Mouse (Mus musculus): ENCODE data around the gene Tbc1d12.
"Not testable (repeated sequence)": the region's sequence is repeated elsewhere in the genome, so short reads cannot be mapped to it uniquely, and the experiment has no call there.

Tbc1d12 gene

DNA sequence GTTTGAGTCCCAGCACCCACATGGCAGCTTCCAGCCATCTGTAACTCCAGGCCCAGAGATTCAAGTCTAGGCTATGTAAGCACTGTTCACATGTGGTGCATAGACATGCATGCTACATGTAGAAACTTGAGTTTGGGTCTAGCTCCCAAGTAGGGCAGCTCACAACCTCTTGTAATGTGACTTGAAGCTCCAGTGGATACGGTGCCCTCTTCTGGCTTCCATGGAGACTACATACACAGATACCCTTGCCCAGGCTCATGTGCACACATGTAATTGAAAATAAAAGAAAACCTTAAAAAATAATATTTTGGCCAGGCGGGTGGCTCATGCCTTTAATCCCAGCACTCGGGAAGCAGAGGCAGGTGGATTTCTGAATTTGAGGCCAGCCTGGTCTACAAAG lies 21.8 kb downstream of the Tbc1d12 start:
- Histone ChIP-seq H3K36me3 (ENCODE audit: control insufficient read depth, insufficient read depth, low read length, poor library complexity, severe bottlenecking) (no peaks in the 10 kb centered on the region), H3K27me3 (ENCODE audit: control insufficient read depth, insufficient read depth, low read length, poor library complexity, severe bottlenecking) (no peaks in the 10 kb centered on the region)
- no peak for DNase-seq (ENCODE audit: low read depth, low spot score)

DNA sequence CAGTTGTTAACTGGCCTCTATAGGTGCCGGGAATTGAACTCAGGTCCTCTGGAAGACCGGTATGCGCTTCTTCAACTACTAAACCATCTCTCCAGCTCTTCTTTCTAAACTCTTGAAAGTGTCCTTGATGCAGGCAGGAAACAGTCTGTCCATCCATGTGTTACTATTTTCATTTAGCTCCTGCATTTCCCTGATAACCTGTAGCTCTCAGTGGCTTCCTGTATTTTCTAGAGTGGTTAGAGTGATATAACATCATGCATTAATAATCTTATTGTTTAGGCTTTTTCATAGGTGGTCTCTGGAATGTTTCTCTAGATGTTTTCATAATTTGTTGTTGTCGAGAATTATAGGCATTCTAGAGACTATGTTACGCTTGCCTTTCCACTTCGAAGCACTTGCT lies 26.1 kb downstream of the Tbc1d12 start:
- DNase-seq (ENCODE audit: low read depth, low spot score): no peak
- Histone ChIP-seq H3K36me3 (ENCODE audit: control insufficient read depth, insufficient read depth, low read length, poor library complexity, severe bottlenecking) (no peaks in the 10 kb centered on the region), H3K27me3 (ENCODE audit: control insufficient read depth, insufficient read depth, low read length, poor library complexity, severe bottlenecking) (no peaks in the 10 kb centered on the region)

DNA sequence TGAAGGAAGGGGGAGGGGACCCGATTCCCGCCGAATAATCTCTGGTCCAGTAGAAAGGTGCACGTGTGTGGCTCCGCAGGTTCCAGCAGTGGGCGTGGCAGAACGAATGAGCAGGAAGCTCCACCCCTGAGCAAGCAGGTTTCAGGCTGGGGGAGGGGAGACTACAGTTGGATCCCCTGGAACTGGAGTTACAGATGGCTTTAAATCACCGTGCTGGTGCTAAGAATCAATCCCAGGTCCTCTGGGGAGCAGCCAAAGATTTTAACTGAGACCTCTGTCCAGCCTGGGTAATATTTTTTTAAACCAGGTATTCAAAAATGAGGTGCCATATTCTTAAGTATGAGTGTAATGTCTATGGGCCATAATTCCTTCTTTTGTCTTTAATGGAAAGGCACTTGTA lies 38.4 kb downstream of the Tbc1d12 start:
- H3K36me3 ChIP-seq (ENCODE audit: control insufficient read depth, insufficient read depth, low read length, poor library complexity, severe bottlenecking); DNase-seq (ENCODE audit: low read depth, low spot score); H3K27me3 ChIP-seq (ENCODE audit: control insufficient read depth, insufficient read depth, low read length, poor library complexity, severe bottlenecking): not testable (repeated sequence)

DNA sequence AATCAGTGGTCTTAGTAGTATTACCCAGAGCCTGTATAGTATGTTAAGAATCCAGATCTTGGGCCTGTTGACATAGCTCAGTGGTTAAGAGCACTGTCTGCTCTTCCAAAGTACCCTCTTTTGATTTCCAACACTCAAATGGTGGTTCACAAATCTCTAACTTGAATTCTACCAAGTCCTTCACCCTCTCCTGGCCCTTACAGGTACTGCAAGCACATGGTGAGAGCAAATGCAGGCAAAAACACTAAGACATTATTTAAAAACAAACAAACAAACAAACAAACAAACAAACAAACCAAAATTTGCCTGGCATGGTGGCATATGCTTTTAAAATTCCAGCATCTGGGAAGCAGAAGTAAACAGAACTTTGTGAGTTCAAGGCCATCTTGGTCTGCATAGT lies 43.9 kb downstream of the Tbc1d12 start:
- DNase-seq (ENCODE audit: low read depth, low spot score): peak; percentile 3
- no peaks in the 10 kb centered on the region for H3K36me3 ChIP-seq (ENCODE audit: control insufficient read depth, insufficient read depth, low read length, poor library complexity, severe bottlenecking)
- H3K27me3 ChIP-seq (ENCODE audit: control insufficient read depth, insufficient read depth, low read length, poor library complexity, severe bottlenecking): no peaks in the 10 kb centered on the region

- no peaks in the 10 kb centered on the region for H3K27me3 ChIP-seq (ENCODE audit: control insufficient read depth, insufficient read depth, low read length, poor library complexity, severe bottlenecking)
- no peak for DNase-seq (ENCODE audit: low read depth, low spot score)
- H3K36me3 ChIP-seq (ENCODE audit: control insufficient read depth, insufficient read depth, low read length, poor library complexity, severe bottlenecking): no peaks in the 10 kb centered on the region
Measured at GRCm38 (mm10) chr19:38901146-38902135, 65.1 kb downstream of the Tbc1d12 start.

GRCm38 (mm10) chr19:38902501-38902900 lies 66.1 kb downstream of the Tbc1d12 start:
- no peak for DNase-seq (ENCODE audit: low read depth, low spot score)
- no peaks in the 10 kb centered on the region for H3K36me3 ChIP-seq (ENCODE audit: control insufficient read depth, insufficient read depth, low read length, poor library complexity, severe bottlenecking)
- no peaks in the 10 kb centered on the region for H3K27me3 ChIP-seq (ENCODE audit: control insufficient read depth, insufficient read depth, low read length, poor library complexity, severe bottlenecking)

DNA sequence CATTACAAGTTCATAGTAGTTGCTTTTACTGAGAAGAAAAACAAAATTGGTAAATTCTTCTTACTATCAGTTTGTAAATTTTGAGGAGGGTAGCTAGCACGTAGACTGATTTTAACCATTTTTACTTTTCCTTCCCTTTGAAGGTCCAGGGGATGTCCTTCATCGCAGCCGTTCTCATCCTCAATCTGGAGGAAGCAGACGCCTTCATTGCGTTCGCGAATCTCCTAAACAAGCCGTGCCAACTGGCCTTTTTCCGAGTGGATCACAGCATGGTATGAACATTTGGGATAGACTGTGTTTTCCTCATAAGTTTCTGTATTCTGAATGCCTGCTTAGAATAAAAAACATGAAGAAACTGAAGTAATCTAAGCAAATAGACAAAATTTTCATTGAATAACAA lies 77.4 kb downstream of the Tbc1d12 start:
- Histone ChIP-seq H3K27me3 (ENCODE audit: control insufficient read depth, insufficient read depth, low read length, poor library complexity, severe bottlenecking) (no peaks in the 10 kb centered on the region), H3K36me3 (ENCODE audit: control insufficient read depth, insufficient read depth, low read length, poor library complexity, severe bottlenecking) (no peaks in the 10 kb centered on the region)
- DNase-seq (ENCODE audit: low read depth, low spot score): no peak

GRCm38 (mm10) chr19:38914926-38915325 lies 78.5 kb downstream of the Tbc1d12 start:
- H3K27me3 ChIP-seq (ENCODE audit: control insufficient read depth, insufficient read depth, low read length, poor library complexity, severe bottlenecking): no peaks in the 10 kb centered on the region
- DNase-seq (ENCODE audit: low read depth, low spot score): no peak
- no peaks in the 10 kb centered on the region for H3K36me3 ChIP-seq (ENCODE audit: control insufficient read depth, insufficient read depth, low read length, poor library complexity, severe bottlenecking)

- no peaks in the 10 kb centered on the region for H3K36me3 ChIP-seq (ENCODE audit: control insufficient read depth, insufficient read depth, low read length, poor library complexity, severe bottlenecking)
- no peaks in the 10 kb centered on the region for H3K27me3 ChIP-seq (ENCODE audit: control insufficient read depth, insufficient read depth, low read length, poor library complexity, severe bottlenecking)
- peak; percentile 54 for DNase-seq (ENCODE audit: low read depth, low spot score)
Measured at GRCm38 (mm10) chr19:38915677-38916076, 79.3 kb downstream of the Tbc1d12 start.

- H3K27me3 ChIP-seq (ENCODE audit: control insufficient read depth, insufficient read depth, low read length, poor library complexity, severe bottlenecking): no peaks in the 10 kb centered on the region; the same call in 1 of the 2 replicates
- no peaks in the 10 kb centered on the region for H3K36me3 ChIP-seq (ENCODE audit: control insufficient read depth, insufficient read depth, low read length, poor library complexity, severe bottlenecking)
Measured at GRCm38 (mm10) chr19:38928481-38929158, 92.2 kb downstream of the Tbc1d12 start.

GRCm38 (mm10) chr19:38929471-38930251 lies 93.3 kb downstream of the Tbc1d12 start:
- DNase-seq (ENCODE audit: low read depth, low spot score): peak; percentile 43
- Histone ChIP-seq H3K36me3 (ENCODE audit: control insufficient read depth, insufficient read depth, low read length, poor library complexity, severe bottlenecking) (no peaks in the 10 kb centered on the region), H3K27me3 (ENCODE audit: control insufficient read depth, insufficient read depth, low read length, poor library complexity, severe bottlenecking) (no peaks in the 10 kb centered on the region; the same call in 1 of the 2 replicates)

More at GRCm38 (mm10) chr19:38928481-38929158, 92.2 kb downstream of the Tbc1d12 start:
- DNase-seq (ENCODE audit: low read depth, low spot score): no peak

DNA sequence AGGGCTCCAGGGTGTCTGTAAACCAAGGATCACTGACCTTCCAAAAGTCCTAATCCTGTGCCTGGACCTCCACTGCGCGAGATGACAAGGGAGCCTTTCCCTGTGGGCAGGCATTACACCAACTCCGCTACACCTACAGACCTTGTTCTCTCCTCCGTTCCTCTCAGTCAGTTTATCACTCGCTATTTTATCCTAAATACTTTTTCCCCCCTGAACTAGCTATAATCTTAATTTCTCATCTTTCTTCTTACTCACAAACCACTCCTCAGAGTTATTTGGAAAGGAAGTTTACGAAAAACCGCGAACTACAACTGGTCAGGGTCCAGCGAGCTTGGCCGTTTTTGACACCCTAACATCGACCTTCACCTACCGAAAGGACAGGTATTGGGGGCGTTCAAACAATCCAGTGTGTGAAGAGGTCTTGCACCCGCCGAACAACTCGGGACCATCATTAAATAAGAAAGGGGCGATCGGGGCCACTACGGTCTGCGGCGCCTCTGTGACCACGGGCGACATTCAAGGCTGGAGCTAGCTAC lies 93.9 kb downstream of the Tbc1d12 start:
- no peak for DNase-seq (ENCODE audit: low read depth, low spot score)
- Histone ChIP-seq H3K36me3 (ENCODE audit: control insufficient read depth, insufficient read depth, low read length, poor library complexity, severe bottlenecking) (no peaks in the 10 kb centered on the region), H3K27me3 (ENCODE audit: control insufficient read depth, insufficient read depth, low read length, poor library complexity, severe bottlenecking) (no peaks in the 10 kb centered on the region; the same call in 1 of the 2 replicates)

GRCm38 (mm10) chr19:38930788-38931565 lies 94.6 kb downstream of the Tbc1d12 start, which contains the start of gene Hells:
Hells (plus strand) TSS chr19:38930915.
- Histone ChIP-seq H3K36me3 (ENCODE audit: control insufficient read depth, insufficient read depth, low read length, poor library complexity, severe bottlenecking) (no peaks in the 10 kb centered on the region), H3K27me3 (ENCODE audit: control insufficient read depth, insufficient read depth, low read length, poor library complexity, severe bottlenecking) (no peaks in the 10 kb centered on the region; the same call in 1 of the 2 replicates)
- peak; percentile 93 for DNase-seq (ENCODE audit: low read depth, low spot score)

GRCm38 (mm10) chr19:38931566-38931890 lies 95.1 kb downstream of the Tbc1d12 start:
- Histone ChIP-seq H3K36me3 (ENCODE audit: control insufficient read depth, insufficient read depth, low read length, poor library complexity, severe bottlenecking) (no peaks in the 10 kb centered on the region), H3K27me3 (ENCODE audit: control insufficient read depth, insufficient read depth, low read length, poor library complexity, severe bottlenecking) (no peaks in the 10 kb centered on the region; the same call in 1 of the 2 replicates)
- DNase-seq (ENCODE audit: low read depth, low spot score): no peak
